Mouse (Mus musculus): ENCODE measurements around the gene Qser1. TPM values are rescaled to one million over a fixed set of nuclear protein-coding genes. Genes with fewer than 3 reads are reported as not detected.
"Not testable (repeated sequence)": the region's sequence is repeated elsewhere in the genome, so short reads cannot be mapped to it uniquely, and the experiment has no call there.

The Qser1 gene
- polyA plus RNA-seq, 1 experiment from 2014 or later = 13.5 TPM

GRCm38 (mm10) chr2:104848235-104849161 is 31.9 kb upstream of the Qser1 start:
- Histone ChIP-seq H3K9ac (peak overlapping the region; percentile 71; the same call in 1 of the 2 replicates), H3K4me2 (peak overlapping the region; percentile 97), H3K36me3 (no peaks in the 10 kb centered on the region), H3K27ac (no peak overlapping the region), H3K4me3 (peak overlapping the region; percentile 57), H3K27me3 (peaks cover 41% of the 10 kb centered on the region), H3K4me1 (peaks cover 33% of the 10 kb centered on the region), H3K9me3 (no peaks in the 10 kb centered on the region)
- no peak for ATAC-seq (ENCODE audit: insufficient number of reproducible peaks, insufficient read depth, low FRiP score, low TSS enrichment, low read depth)
- 14% methylated on average over 16 of the region's 16 CpGs for WGBS

GRCm38 (mm10) chr2:104847645-104848044 is 31.1 kb upstream of the Qser1 start:
- no peak overlapping the region for H3K4me3 ChIP-seq
- peaks cover 33% of the 10 kb centered on the region for H3K27me3 ChIP-seq
- WGBS = 46% methylated on average over 2 of the region's 2 CpGs
- H3K9me3 ChIP-seq = no peaks in the 10 kb centered on the region
- H3K27ac ChIP-seq = no peak overlapping the region
- no peaks in the 10 kb centered on the region for H3K36me3 ChIP-seq
- peaks cover 33% of the 10 kb centered on the region for H3K4me1 ChIP-seq
- no peak overlapping the region for H3K9ac ChIP-seq
- no peak overlapping the region for H3K4me2 ChIP-seq
- no peak for ATAC-seq (ENCODE audit: insufficient number of reproducible peaks, insufficient read depth, low FRiP score, low TSS enrichment, low read depth)

GRCm38 (mm10) chr2:104846638-104847414 is 30.3 kb upstream of the Qser1 start:
- peaks cover 26% of the 10 kb centered on the region for H3K27me3 ChIP-seq
- ATAC-seq (ENCODE audit: insufficient number of reproducible peaks, insufficient read depth, low FRiP score, low TSS enrichment, low read depth) = no peak
- WGBS = 18% methylated on average over 4 of the region's 4 CpGs

GRCm38 (mm10) chr2:104842559-104842958 is 26.0 kb upstream of the Qser1 start:
- H3K27me3 ChIP-seq = no peaks in the 10 kb centered on the region
- H3K27ac ChIP-seq = no peak overlapping the region
- peaks cover 3% of the 10 kb centered on the region; the same call in 1 of the 2 replicates for H3K36me3 ChIP-seq
- ATAC-seq (ENCODE audit: insufficient number of reproducible peaks, insufficient read depth, low FRiP score, low TSS enrichment, low read depth) = no peak
- no peak overlapping the region for H3K4me3 ChIP-seq
- H3K4me1 ChIP-seq = peaks cover 11% of the 10 kb centered on the region
- H3K9me3 ChIP-seq = no peaks in the 10 kb centered on the region
- H3K4me2 ChIP-seq = no peak overlapping the region
- H3K9ac ChIP-seq = no peak overlapping the region

More at GRCm38 (mm10) chr2:104846638-104847414, 30.3 kb upstream of the Qser1 start:
- Histone ChIP-seq H3K4me2 (no peak overlapping the region; the same call in 1 of the 2 replicates), H3K9me3 (no peaks in the 10 kb centered on the region), H3K4me3 (no peak overlapping the region), H3K4me1 (peaks cover 33% of the 10 kb centered on the region), H3K36me3 (no peaks in the 10 kb centered on the region), H3K27ac (no peak overlapping the region; the same call in 1 of the 2 replicates), H3K9ac (no peak overlapping the region)

- Histone ChIP-seq H3K4me1 (peaks cover 6% of the 10 kb centered on the region), H3K9ac (no peak overlapping the region), H3K27ac (no peak overlapping the region), H3K27me3 (no peaks in the 10 kb centered on the region), H3K9me3 (no peaks in the 10 kb centered on the region), H3K4me2 (no peak overlapping the region), H3K36me3 (peaks cover 3% of the 10 kb centered on the region; the same call in 1 of the 2 replicates), H3K4me3 (no peak overlapping the region)
- no peak for ATAC-seq (ENCODE audit: insufficient number of reproducible peaks, insufficient read depth, low FRiP score, low TSS enrichment, low read depth)
- WGBS = 77% methylated on average over 7 of the region's 7 CpGs
These were observed 25.2 kb upstream of the Qser1 start for GRCm38 (mm10) chr2:104841736-104842135.

- Histone ChIP-seq H3K4me2 (no peak overlapping the region), H3K4me3 (no peak overlapping the region), H3K27me3 (no peaks in the 10 kb centered on the region), H3K36me3 (peaks cover 3% of the 10 kb centered on the region; the same call in 1 of the 2 replicates), H3K9ac (no peak overlapping the region), H3K9me3 (no peaks in the 10 kb centered on the region), H3K4me1 (no peaks in the 10 kb centered on the region), H3K27ac (no peak overlapping the region)
- no peak for ATAC-seq (ENCODE audit: insufficient number of reproducible peaks, insufficient read depth, low FRiP score, low TSS enrichment, low read depth)
These were observed 24.4 kb upstream of the Qser1 start for GRCm38 (mm10) chr2:104840974-104841373.

- H3K4me1 ChIP-seq = peaks cover 5% of the 10 kb centered on the region
- H3K27ac ChIP-seq = no peak overlapping the region
- no peak overlapping the region for H3K4me3 ChIP-seq
- no peaks in the 10 kb centered on the region for H3K27me3 ChIP-seq
- H3K36me3 ChIP-seq = no peaks in the 10 kb centered on the region
- 70% methylated on average over 2 of the region's 2 CpGs for WGBS
- ATAC-seq (ENCODE audit: insufficient number of reproducible peaks, insufficient read depth, low FRiP score, low TSS enrichment, low read depth) = no peak
- H3K9ac ChIP-seq = no peak overlapping the region
- no peak overlapping the region for H3K4me2 ChIP-seq
- no peaks in the 10 kb centered on the region for H3K9me3 ChIP-seq
These were observed 15.9 kb upstream of the Qser1 start for GRCm38 (mm10) chr2:104832486-104832885.

GRCm38 (mm10) chr2:104826191-104826590 is 9.6 kb upstream of the Qser1 start:
- Histone ChIP-seq H3K4me2 (no peak overlapping the region), H3K36me3 (no peaks in the 10 kb centered on the region), H3K4me3 (no peak overlapping the region), H3K4me1 (peaks cover 5% of the 10 kb centered on the region), H3K27me3 (no peaks in the 10 kb centered on the region), H3K9me3 (no peaks in the 10 kb centered on the region), H3K27ac (no peak overlapping the region), H3K9ac (no peak overlapping the region)
- 90% methylated on average over 4 of the region's 4 CpGs for WGBS
- ATAC-seq (ENCODE audit: insufficient number of reproducible peaks, insufficient read depth, low FRiP score, low TSS enrichment, low read depth) = no peak

GRCm38 (mm10) chr2:104818763-104819162 is 2.2 kb upstream of the Qser1 start:
- not testable (repeated sequence) for H3K9ac ChIP-seq; H3K27ac ChIP-seq; H3K36me3 ChIP-seq; H3K27me3 ChIP-seq; H3K9me3 ChIP-seq; H3K4me3 ChIP-seq; ATAC-seq (ENCODE audit: insufficient number of reproducible peaks, insufficient read depth, low FRiP score, low TSS enrichment, low read depth); H3K4me2 ChIP-seq
- WGBS = 83% methylated on average over 3 of the region's 3 CpGs
- peaks cover 14% of the 10 kb centered on the region for H3K4me1 ChIP-seq

GRCm38 (mm10) chr2:104817555-104818330 is 1.2 kb upstream of the Qser1 start:
- Histone ChIP-seq H3K4me1 (peaks cover 19% of the 10 kb centered on the region), H3K4me2 (peak overlapping the region; percentile 82), H3K36me3 (no peaks in the 10 kb centered on the region), H3K27ac (peak overlapping the region; percentile 99), H3K9ac (peak overlapping the region; percentile 98), H3K4me3 (peak overlapping the region; percentile 94), H3K9me3 (no peaks in the 10 kb centered on the region), H3K27me3 (no peaks in the 10 kb centered on the region)
- WGBS = 2% methylated on average over 15 of the region's 15 CpGs
- ATAC-seq (ENCODE audit: insufficient number of reproducible peaks, insufficient read depth, low FRiP score, low TSS enrichment, low read depth) = no peak

- peak overlapping the region; percentile 82 for H3K4me2 ChIP-seq
- ATAC-seq (ENCODE audit: insufficient number of reproducible peaks, insufficient read depth, low FRiP score, low TSS enrichment, low read depth) = peak; percentile 96
- peak overlapping the region; percentile 98 for H3K9ac ChIP-seq
- H3K27ac ChIP-seq = peak overlapping the region; percentile 99
- H3K4me3 ChIP-seq = peak overlapping the region; percentile 94
- no peaks in the 10 kb centered on the region for H3K36me3 ChIP-seq
- H3K4me1 ChIP-seq = peaks cover 19% of the 10 kb centered on the region
- no peaks in the 10 kb centered on the region for H3K9me3 ChIP-seq
- no peaks in the 10 kb centered on the region for H3K27me3 ChIP-seq
- 0% methylated on average over 21 of the region's 51 CpGs for WGBS
These were observed 393 bp upstream of the Qser1 start for GRCm38 (mm10) chr2:104816866-104817439.
